Mouse (Mus musculus): ENCODE results near the gene Capza1. TPM values are rescaled to one million over a fixed set of nuclear protein-coding genes. Genes with fewer than 3 reads are reported as not detected.

The Capza1 gene
- polyA plus RNA-seq, 1 experiment from 2014 or later = 82.7 TPM

DNA sequence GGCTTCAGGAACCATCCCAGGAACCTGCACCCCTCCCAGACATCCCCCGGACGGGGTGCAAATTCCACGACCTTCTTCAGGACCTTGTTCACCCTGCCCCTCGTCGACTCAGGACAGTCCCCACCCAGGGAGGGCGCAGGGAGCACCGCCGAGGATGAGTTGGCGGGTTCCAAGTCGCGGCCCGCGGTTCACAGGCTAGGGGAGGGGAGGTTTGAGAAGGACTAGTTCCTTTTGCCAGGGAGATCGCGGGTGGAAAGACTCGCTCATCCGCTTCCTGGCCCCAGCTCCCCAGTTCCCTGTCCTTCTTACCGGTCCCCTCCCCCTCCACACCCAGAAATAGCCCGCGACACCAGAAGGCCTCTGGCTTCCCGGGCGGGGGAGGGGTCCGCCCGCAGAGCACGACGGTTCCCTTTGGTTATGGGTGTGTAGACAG, 82.8 kb downstream of the Capza1 start, which contains the start of gene Fam19a3:
Gene Fam19a3 (minus strand): TSS at position 370 of the 433 bp plus-strand sequence.
- in situ Hi-C loops (cut with MboI; ENCODE audit: low pct_unique_long_range_greater_than_20kb) = no loop called here
- ATAC-seq (peak; percentile 3), DNase-seq (ENCODE audit: low read depth, low spot score) (no peak)
- POLR2A ChIA-PET = interaction anchor here (1.3 kb wide), 1 partner anchor 36 kb away, joined by 5 read pairs; the partner anchor contains the start of gene Mov10
- no peak for TF ChIP-seq CTCF (IDR thresholded peaks at IDR 0.05)
- CTCF ChIA-PET = interaction anchor here (3.1 kb wide), 1 partner anchor 23 kb away, joined by 10 read pairs; no protein-coding TSS in a partner anchor
- H3K27me3 ChIP-seq = no peaks in the 10 kb centered on the region

DNA sequence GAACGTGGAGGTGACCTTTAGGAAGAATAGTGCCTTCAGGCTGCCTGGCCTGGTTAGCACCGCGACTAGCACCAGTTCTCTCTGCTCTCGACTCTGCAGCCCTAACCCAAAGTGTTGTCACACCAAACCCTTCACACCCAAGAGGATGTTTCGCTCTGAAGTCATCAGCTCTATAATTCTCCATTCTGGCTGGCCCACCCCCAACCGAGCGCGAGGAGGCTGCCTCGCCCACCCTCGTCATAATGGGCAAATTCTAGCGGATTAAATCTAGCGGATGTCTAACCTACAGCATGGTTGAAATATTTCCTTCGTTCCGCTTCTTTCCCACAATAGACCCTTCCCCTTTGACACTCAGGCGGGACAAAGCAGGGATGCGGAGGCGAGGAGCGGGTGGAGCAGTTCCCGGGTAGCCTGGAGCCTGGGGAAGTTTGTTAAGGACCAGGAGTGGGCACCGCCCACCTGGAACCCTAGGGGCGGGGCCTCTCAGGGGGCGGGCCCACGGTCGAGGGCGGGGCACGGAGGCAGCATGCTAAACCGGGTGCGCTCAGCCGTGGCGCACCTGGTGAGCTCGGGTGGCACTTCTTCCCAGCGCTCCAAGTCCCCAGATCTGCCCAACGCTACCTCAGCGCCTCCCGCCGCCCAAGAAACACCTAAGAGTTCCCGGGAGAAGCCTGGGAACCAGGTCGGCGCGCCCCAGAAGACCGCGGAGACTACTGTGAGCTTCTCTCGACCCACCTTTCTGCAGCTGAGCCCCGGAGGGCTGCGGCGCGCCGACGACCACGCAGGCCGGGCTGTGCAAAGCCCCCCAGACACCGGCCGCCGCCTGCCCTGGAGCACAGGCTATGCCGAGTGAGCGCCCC, 83.5 kb downstream of the Capza1 start, which contains the start of gene Ppm1j:
Gene Ppm1j (plus strand): TSS at position 496 of the 860 bp plus-strand sequence.
- in situ Hi-C loops (cut with MboI; ENCODE audit: low pct_unique_long_range_greater_than_20kb) = no loop called here
- ChIA-PET POLR2A (interaction anchor here (1.3 kb wide), 1 partner anchor 37 kb away, joined by 5 read pairs; the partner anchor contains the start of gene Mov10), CTCF (interaction anchor here (1.2 to 3.1 kb wide), 10 partner anchors 8 to 164 kb away, joined by 3 to 27 read pairs (median 4); no protein-coding TSS in a partner anchor)
- peak; percentile 66 for ATAC-seq
- TF ChIP-seq CTCF (IDR thresholded peaks at IDR 0.05) = no peak
- H3K27me3 ChIP-seq = no peaks in the 10 kb centered on the region
- no peak for DNase-seq (ENCODE audit: low read depth, low spot score)

DNA sequence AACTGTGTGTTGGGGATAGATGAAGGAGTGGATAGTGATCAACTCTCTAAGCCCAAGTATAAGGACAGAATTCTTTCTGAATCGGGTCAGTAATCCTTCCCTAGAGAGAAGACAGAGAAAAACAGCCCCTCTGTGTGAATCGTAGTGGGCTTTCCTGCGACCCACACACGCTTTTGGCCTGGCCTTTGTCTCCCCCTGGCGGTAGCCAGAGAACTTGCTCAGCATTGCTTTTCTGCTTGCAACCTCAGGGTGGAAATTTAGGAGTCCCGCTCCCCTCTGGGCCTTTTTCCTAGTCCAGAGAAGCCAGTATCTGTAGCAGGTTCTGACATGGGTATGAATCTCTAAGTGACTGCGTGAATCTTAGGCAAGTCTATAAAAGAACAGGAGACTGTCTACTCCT, 84.4 kb downstream of the Capza1 start:
- ChIA-PET POLR2A (interaction anchor here (0.5 to 1.1 kb wide), 3 partner anchors 67 to 325 kb away, joined by 3 to 5 read pairs (median 3); no protein-coding TSS in a partner anchor), CTCF (interaction anchor here (0.9 to 3.1 kb wide), 13 partner anchors 9 to 164 kb away, joined by 3 to 27 read pairs (median 4); no protein-coding TSS in a partner anchor)
- DNase-seq (ENCODE audit: low read depth, low spot score) (no peak), ATAC-seq (no peak)
- TF ChIP-seq CTCF (IDR thresholded peaks at IDR 0.05) = no peak
- in situ Hi-C loops (cut with MboI; ENCODE audit: low pct_unique_long_range_greater_than_20kb) = loop anchor here (10.0 kb wide), 1 partner anchor 65 kb away; no protein-coding TSS in a partner anchor
- no peaks in the 10 kb centered on the region for H3K27me3 ChIP-seq

DNA sequence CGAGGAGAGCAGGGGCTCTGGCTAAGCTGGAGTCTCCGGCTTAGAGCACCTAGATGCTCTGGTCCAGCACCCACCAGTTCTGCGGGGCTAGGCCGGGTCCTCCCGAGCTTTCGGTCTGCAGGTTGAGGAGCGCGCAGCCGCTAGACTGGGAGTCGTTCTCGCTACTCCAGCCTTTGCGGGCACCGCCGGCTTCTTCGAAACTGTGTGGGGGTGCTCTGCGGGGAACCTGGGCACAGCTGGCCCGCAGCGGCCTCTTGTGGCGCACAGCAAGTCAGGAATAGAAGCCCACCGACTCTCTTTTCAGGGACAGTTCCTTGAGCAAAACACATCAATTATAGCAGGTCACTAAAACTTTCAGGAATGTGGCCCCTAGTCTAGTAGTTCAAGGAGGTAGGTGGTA, 87.0 kb downstream of the Capza1 start:
- POLR2A ChIA-PET = no interaction called here
- no peaks in the 10 kb centered on the region for H3K27me3 ChIP-seq
- ATAC-seq (no peak), DNase-seq (ENCODE audit: low read depth, low spot score) (no peak)
- in situ Hi-C loops (cut with MboI; ENCODE audit: low pct_unique_long_range_greater_than_20kb) = loop anchor here (10.0 kb wide), 1 partner anchor 63 kb away; no protein-coding TSS in a partner anchor
- CTCF ChIA-PET = interaction anchor here (0.8 to 1.8 kb wide), 7 partner anchors 9 to 65 kb away, joined by 3 to 7 read pairs (median 4); no protein-coding TSS in a partner anchor
- TF ChIP-seq CTCF (IDR thresholded peaks at IDR 0.05) = no peak

DNA sequence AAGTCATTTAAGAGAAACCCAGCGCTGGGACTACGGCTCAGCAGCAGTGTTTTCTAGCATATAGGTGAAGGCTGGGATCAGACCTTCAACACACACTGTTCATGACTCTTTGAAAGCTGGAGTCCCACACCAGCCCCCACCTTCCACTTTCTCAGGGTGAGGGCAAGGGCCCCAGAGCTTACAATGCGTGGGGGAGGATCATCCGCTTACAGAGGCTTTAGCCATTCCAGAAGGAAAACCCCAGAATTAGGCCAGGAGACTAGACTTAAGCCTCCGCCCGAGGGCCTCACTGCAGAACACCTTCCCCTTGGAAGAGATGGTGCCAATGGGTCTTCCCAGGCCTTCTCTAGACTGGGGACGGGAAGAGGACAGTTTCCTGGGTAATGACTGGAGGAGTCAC, 91.0 kb downstream of the Capza1 start:
- DNase-seq (ENCODE audit: low read depth, low spot score) = no peak
- no peak for TF ChIP-seq CTCF (IDR thresholded peaks at IDR 0.05)
- POLR2A ChIA-PET = interaction anchor here (0.9 to 1.1 kb wide), 2 partner anchors 30 to 58 kb away, joined by 3 to 9 read pairs; no protein-coding TSS in a partner anchor
- in situ Hi-C loops (cut with MboI; ENCODE audit: low pct_unique_long_range_greater_than_20kb) = loop anchor here (10.0 kb wide), 1 partner anchor 58 kb away; no protein-coding TSS in a partner anchor
- no peaks in the 10 kb centered on the region for H3K27me3 ChIP-seq
- ATAC-seq = no peak
- CTCF ChIA-PET = interaction anchor here (1.1 to 1.4 kb wide), 3 partner anchors 15 to 286 kb away, joined by 3 to 5 read pairs (median 3); no protein-coding TSS in a partner anchor

Other genes with a start within 250 kb of the Capza1 start
- 48.1 TPM for gene Slc16a1, start 225.8 kb downstream of the Capza1 start, polyA plus RNA-seq (2021)
- 23.8 TPM for gene Ppm1j, start 83.4 kb downstream of the Capza1 start, polyA plus RNA-seq (2021)
- 0.32 TPM for gene Fam19a3, start 82.7 kb downstream of the Capza1 start, polyA plus RNA-seq (2021)
- 470 TPM for gene Rhoc, start 76.1 kb downstream of the Capza1 start, polyA plus RNA-seq (2021)
- gene Mov10, start 45.9 kb downstream of the Capza1 start, polyA plus RNA-seq (2021) = 43.9 TPM
- 42.6 TPM for gene St7l, start 500 bp downstream of the Capza1 start, polyA plus RNA-seq (2021)
- 1.7 TPM for gene Wnt2b, start 97.4 kb upstream of the Capza1 start, polyA plus RNA-seq (2021)
- 46.4 TPM for gene Cttnbp2nl, start 188.6 kb upstream of the Capza1 start, polyA plus RNA-seq (2021)
- not detected for gene 4930564D02Rik, start 202.3 kb upstream of the Capza1 start, polyA plus RNA-seq (2021)

Data from Patski (cell line).